Mouse (Mus musculus) cortical plate, adult 2 months (tissue): Measurements from ENCODE around the gene Abcg5. TPM values are rescaled to one million over a fixed set of nuclear protein-coding genes. Genes with fewer than 3 reads are reported as not detected.

Source experiments
- H3K27ac ChIP-seq: fragments of 200-500 bp; 2 replicates; pipeline ENCODE4 v1.5.1; 2012; ENCODE audit warnings: low read length, control low read depth, inconsistent platforms; ENCODE audit not compliant: insufficient read depth
- H3K4me1 ChIP-seq: fragments of 200-500 bp; 2 replicates; pipeline ENCODE4 v1.6.1; 2011; ENCODE audit warnings: low read length; ENCODE audit not compliant: control insufficient read depth, insufficient read depth
- H3K4me3 ChIP-seq: fragments of 200-500 bp; 2 replicates; pipeline ENCODE4 v1.5.1; 2011; ENCODE audit warnings: mild to moderate bottlenecking, low read length, control low read depth; ENCODE audit not compliant: insufficient read depth
- CTCF ChIP-seq: fragments of 200-500 bp; IDR thresholded peaks from 2 replicates; pipeline ENCODE4 v1.5.1; 2011; ENCODE audit warnings: mild to moderate bottlenecking, control low read depth, low read length; ENCODE audit not compliant: insufficient read depth; ENCODE audit errors: extremely low read depth
- POLR2A ChIP-seq: fragments of 200-500 bp; IDR thresholded peaks from 2 replicates; pipeline ENCODE4 v1.6.1; 2011; ENCODE audit warnings: mild to moderate bottlenecking, low read length, control low read depth; ENCODE audit not compliant: insufficient read depth; ENCODE audit errors: extremely low read depth
- polyA plus RNA-seq: library from polyadenylated mRNA; depleted of rRNA; stranded (reverse); fragments of >200 nt; gene quantifications from 2 replicates; pipeline ENCODE4 v1.2.3, GENCODE M21; 2012

Gene Abcg5
- polyA plus RNA-seq, 1 experiment: 0.23 TPM

DNA sequence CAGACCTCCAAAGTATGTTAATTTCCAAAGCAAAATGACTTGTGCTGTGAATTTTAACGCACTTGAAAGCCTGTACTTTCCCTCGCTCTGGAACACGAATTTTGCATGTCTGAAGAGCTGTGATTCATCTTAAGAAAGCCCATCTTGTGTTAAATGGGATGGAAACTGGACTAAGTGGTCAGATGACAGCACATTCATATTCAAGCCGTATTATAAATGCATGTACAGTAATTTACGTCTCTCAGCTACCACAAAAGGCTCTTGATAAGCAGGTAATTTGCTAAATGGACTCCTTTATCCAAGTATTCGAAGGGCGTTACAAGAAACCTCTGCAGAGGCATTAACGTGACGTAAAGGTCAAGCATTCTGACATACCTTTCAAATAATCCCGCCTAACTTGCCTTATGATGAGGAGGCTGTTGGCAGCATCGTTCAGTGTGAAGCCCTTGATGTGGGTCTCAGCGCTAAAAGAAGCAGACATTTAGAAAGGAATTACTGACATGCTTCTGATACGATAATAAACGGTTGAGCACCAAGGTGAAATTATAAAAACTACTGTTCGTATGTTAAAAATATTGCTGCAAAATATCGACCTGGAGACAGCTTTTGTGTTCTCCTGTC, 33.6 kb upstream of the Abcg5 start:
- Histone ChIP-seq H3K4me3 (no peak overlapping the region), H3K4me1 (no peaks in the 10 kb centered on the region; the same call in 1 of the 2 replicates), H3K27ac (no peak overlapping the region)
- TF ChIP-seq POLR2A: no peak
- no peak for TF ChIP-seq CTCF

DNA sequence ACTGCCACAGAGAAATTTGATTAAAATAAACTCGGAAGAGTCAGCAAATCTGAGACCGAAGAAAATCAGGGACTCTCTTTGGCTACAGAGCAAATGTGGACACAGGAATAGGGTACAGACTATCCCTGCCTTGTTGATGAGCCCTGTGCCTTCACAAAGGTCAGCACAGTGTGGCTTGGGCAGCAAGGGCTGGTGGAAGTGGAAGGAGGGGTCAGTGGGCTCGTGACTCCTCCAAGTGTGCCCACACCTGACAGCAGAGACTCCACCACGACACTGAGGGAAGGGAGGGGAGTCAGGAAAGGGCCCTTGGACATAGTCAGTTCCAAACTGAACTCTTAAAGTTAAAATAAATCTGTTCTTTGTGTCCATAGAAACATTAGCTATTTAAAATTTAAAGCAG, 32.1 kb upstream of the Abcg5 start:
- no peak overlapping the region for H3K4me3 ChIP-seq
- H3K27ac ChIP-seq: no peak overlapping the region
- TF ChIP-seq POLR2A (no peak), CTCF (no peak)
- H3K4me1 ChIP-seq: no peaks in the 10 kb centered on the region; the same call in 1 of the 2 replicates

DNA sequence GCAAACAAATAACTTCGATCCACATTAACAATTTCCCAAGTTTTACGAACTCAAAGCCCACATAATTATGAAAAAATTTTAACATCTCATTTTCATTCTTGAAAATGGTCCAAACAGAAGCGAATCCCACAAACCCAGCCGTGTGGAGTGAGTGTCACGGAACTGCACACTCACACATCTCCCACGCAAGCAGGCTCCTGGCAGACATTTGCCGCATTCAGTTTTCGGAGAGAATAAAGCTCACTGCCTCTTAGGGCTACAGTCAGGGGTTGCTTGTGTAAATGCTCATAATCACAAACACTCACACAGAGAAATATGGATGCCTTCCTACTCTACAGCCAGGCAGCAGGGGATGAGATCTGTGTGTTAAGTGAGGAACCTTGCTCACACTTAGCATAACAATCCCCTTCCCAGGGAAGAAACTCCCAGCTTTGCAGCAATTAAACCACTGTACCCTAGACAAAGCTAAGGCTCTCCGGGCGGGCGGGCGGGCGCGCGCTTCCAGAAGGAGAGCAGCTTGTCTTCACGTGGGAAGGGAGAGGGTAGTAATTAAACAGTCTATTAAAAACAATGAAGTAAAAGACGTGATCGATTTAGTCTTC, 30.9 kb upstream of the Abcg5 start:
- TF ChIP-seq POLR2A (no peak), CTCF (no peak)
- H3K4me1 ChIP-seq: no peaks in the 10 kb centered on the region; the same call in 1 of the 2 replicates
- H3K27ac ChIP-seq: no peak overlapping the region
- H3K4me3 ChIP-seq: no peak overlapping the region

DNA sequence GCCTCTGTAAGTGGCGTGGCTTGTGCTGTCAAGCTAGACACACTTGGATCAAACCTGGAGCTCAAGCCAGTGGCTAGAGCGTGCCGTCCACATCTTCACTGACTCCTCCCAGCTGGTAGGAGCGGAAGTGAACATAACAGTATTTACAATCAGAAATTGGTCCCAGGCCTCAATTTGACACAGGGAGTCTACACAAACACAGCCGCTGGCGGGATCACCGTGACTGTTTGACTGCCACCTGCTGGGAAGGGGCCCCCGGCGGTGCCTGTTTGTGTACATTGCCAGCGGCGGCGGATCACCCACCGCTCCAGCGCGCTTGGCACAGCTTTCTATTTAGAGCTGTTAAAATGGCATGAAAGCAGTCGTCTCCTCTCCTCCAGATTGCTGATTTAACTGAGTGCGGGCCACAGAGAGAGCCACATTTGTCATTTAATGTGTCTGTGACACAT, 26.6 kb upstream of the Abcg5 start:
- H3K4me1 ChIP-seq: no peaks in the 10 kb centered on the region; the same call in 1 of the 2 replicates
- no peak for TF ChIP-seq POLR2A
- TF ChIP-seq CTCF: no peak
- no peak overlapping the region for H3K27ac ChIP-seq
- no peak overlapping the region for H3K4me3 ChIP-seq

DNA sequence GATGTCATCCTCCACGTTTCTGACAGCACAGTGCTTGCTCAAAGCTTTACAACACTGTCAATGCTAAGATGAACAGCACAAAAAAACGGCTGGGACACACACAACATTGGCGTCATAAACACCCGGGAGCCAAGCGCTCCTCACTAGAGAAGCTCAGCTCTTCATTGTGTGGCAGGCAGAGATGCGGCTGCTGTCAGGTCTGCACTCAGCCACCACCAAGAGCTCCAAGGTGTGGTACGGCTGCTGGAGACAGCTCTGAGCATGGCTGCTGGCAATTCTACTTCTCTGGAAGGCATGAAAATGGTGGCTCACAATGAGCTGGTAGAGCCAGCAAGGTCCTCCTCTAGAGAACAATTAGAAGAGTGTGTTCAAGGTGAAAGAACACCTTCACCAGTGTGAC, 26.0 kb upstream of the Abcg5 start:
- no peak overlapping the region for H3K27ac ChIP-seq
- H3K4me3 ChIP-seq: no peak overlapping the region
- no peaks in the 10 kb centered on the region; the same call in 1 of the 2 replicates for H3K4me1 ChIP-seq
- TF ChIP-seq CTCF: no peak
- TF ChIP-seq POLR2A: no peak

DNA sequence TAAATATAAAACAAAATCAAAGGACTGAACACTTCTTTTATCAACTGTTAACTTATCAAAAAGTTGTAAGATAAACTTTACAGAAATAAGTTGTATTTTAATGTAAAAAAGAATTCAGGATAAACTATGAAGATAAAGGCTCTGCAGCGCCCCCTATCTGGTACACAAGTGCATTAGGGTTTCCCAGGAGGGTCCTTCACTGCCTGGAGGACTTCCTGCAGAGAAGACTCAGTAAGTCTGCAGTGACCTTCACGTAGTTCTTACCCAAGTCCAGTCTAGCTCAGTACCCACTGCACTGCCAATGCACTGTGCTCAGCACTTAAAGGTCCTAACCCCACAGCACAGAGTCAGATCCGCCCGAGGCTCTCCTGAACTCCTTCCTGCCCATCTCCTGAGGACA, 24.6 kb upstream of the Abcg5 start:
- TF ChIP-seq CTCF (0 out of 2 replicates have a peak, but pooled peaks have one; percentile 22), POLR2A (no peak)
- no peak overlapping the region for H3K4me3 ChIP-seq
- H3K27ac ChIP-seq: no peak overlapping the region

DNA sequence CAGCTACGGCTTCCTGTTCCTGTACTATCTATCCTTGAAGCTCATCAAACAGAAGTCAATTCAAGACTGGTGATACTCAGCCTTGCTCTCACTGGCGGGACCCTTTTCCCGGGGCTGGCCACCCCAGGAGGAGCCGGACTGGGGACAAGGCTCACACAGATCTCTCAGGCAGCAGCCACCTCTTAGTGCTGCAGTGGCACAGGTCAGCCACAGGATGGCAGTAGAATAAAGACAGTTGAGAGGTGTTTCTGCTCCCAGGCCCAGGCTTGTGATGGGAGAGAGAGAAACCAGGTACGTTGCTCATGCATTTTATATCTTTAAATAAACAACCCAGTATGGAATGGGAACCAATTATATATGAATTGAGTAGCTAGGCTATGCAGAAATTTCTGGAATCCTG, 15.9 kb upstream of the Abcg5 start:
- no peaks in the 10 kb centered on the region for H3K4me1 ChIP-seq
- no peak overlapping the region for H3K27ac ChIP-seq
- H3K4me3 ChIP-seq: no peak overlapping the region
- TF ChIP-seq CTCF (peak; percentile 92), POLR2A (no peak)

More for the DNA sequence above, 24.6 kb upstream of the Abcg5 start:
- no peaks in the 10 kb centered on the region for H3K4me1 ChIP-seq

DNA sequence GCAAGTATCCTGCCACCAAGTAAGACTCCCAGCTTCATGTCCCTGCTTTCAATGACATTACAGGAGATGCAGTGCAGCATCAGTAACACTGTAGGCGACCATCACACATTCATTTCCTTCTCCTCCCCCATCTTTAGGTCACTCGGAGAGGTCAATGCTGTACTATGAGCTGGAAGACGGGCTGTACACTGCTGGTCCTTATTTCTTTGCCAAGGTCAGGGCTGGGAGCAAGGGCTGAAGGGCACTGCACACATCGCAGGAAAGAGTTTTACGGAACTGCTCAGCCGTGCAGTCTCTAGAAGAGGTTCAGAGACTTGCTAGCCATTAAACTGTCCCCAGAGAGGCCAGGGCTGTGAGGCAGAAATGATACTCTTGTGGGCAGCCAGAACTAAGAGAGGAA, 13.7 kb upstream of the Abcg5 start:
- Histone ChIP-seq H3K4me1 (no peaks in the 10 kb centered on the region), H3K27ac (no peak overlapping the region), H3K4me3 (no peak overlapping the region)
- no peak for TF ChIP-seq POLR2A
- no peak for TF ChIP-seq CTCF

DNA sequence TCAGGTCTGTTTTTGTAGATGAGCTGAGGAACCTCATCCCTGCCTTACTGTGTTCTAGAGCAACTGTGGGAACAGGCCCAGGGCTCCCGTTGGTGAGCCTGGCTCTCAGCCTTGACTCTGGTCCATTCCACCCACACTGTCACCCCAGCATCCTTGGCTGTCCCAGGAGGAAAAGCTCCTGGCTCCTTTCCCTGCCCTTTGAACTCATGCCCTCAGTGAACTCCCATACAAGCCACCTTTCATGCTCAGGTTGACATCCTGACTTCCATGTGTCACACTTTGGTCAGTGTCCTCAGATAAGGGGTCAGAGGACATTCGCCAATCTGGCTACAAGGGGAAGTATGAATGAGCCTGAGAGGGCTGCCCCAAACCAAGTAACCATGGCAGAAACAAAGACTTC, 10.9 kb upstream of the Abcg5 start:
- H3K4me3 ChIP-seq: no peak overlapping the region
- H3K27ac ChIP-seq: no peak overlapping the region
- TF ChIP-seq CTCF (no peak), POLR2A (no peak)
- no peaks in the 10 kb centered on the region for H3K4me1 ChIP-seq

DNA sequence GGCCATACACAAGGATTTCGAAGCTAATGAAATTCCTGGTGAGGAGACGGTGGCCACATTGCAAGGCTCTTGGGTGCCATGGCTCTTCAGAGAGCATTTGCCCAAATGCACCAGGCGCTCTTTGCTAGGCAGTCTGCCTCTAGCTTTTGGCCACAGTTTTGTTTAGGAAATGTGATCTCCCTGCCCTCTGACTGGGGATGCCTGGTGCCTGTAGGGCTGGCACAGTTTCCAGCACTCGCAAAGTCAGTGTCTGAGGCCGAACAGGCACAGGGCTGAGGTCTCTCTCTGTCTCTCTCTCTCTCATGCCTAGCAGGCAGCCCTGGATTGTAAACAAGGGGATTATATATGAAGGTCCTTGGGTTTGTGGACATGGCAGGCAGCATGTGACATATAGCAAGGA, 7.3 kb upstream of the Abcg5 start:
- Histone ChIP-seq H3K4me1 (no peaks in the 10 kb centered on the region), H3K27ac (no peak overlapping the region), H3K4me3 (no peak overlapping the region)
- TF ChIP-seq POLR2A: no peak
- no peak for TF ChIP-seq CTCF
